Mouse (Mus musculus) left cerebral cortex, postnatal 4 days (tissue): ENCODE data around the gene Pld4. TPM values are rescaled to one million over a fixed set of nuclear protein-coding genes. Genes with fewer than 3 reads are reported as not detected.
A peak's percentile ranks its signal among the peaks of the same experiment; 100 is the strongest.

Experiments used
- DNase-seq: peaks from one replicate; pipeline ENCODE4 v3.0.0-alpha.2; 2022
- intact Hi-C: fragments of 180-260 bp; cut with DNase I; formaldehyde crosslinking; loops from one replicate; pipeline ENCODE4 v1.15.1; 2025
- total RNA-seq, 2 experiments: library from RNA; stranded (reverse); gene quantifications; 2 replicates each; pipeline ENCODE4 v1.2.3; 2021

Gene Pld4
- total RNA-seq, 2 experiments from 2014 or later: 6.2 to 6.6 TPM

DNA sequence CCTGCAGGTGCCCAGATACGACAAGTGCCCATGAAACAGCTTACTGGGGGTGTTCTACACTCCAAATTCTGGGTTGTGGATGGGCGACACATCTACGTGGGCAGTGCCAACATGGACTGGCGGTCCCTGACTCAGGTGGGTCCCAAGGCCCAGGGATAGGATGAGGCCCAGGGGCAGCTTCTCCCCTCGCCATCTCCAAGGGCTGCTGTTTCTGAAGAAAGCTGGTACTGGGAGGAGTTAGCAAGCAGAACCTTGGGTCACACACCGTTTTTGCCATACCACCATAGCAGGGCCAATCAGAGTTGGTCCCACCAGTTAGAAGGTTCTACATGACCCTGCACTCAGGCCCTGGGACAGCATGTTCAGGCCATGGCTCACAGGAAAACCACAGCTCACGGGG lies 4.5 kb downstream of the Pld4 start:
- intact Hi-C loops: no loop called here
- DNase-seq: no peak

DNA sequence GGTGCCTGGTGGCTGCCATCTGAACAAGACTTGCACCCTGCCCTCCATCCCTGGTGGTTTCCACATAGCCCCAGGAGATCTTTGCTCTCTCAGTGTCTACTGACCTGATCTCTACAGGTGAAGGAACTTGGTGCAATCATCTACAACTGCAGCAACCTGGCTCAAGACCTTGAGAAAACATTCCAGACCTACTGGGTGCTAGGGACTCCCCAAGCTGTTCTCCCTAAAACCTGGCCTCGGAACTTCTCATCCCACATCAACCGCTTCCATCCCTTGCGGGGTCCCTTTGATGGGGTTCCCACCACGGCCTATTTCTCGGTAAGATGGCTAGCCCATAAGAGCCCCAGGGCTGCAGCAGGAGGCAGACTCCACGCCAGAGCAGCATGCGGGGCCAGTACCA lies 6.1 kb downstream of the Pld4 start:
- DNase-seq: no peak
- intact Hi-C loops: no loop called here

DNA sequence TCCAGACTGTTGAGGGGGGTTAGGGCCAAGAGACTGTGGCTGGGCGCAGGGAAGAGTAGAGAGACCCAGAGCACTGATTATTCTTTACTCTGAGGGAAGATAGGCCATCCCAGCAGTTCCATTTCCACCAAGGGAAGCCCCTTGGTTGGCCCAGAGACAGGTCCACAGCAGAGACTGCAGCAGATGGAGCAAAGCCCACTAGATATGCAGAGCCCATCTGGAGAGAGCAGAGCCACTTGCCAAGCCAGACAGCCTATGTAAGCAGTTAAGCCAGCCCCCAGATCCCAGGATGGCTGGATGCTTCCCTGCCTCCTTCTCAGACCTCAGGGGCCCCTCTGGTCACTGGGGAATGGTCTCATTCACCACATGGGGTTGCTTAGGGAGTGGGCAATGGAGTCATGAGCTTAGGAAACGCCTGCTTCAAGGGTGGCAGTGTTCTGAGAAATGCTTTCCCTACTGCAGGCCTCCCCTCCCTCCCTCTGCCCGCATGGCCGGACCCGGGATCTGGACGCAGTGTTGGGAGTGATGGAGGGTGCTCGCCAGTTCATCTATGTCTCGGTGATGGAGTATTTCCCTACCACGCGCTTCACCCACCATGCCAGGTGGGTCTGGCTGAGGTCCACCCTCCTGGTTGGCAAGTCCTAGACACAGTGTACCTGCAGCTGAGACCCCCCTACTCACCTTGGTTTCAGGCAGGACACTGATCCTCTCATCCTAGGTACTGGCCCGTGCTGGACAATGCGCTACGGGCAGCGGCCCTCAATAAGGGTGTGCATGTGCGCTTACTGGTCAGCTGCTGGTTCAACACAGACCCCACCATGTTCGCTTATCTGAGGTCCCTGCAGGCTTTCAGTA lies 6.8 kb downstream of the Pld4 start:
- DNase-seq: peak; percentile 51
- intact Hi-C loops: no loop called here

DNA sequence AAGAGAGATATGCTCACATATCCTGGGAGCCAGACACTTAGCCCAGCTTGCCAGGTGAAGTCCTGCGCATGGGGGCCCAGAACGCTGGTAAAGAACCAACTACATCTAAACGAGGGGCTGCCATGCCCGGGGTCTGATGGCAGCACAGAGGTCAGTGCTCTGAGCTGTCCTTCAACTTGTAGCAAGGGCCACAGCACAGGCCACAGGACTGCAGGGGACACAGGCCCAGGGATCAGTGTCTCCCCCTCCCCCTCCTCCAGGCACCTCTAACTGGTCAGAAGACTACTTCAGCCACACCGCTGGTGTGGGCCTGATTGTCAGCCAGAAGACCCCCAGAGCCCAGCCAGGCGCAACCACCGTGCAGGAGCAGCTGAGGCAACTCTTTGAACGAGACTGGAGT lies 7.7 kb downstream of the Pld4 start:
- intact Hi-C loops: no loop called here
- peak; percentile 0 for DNase-seq

DNA sequence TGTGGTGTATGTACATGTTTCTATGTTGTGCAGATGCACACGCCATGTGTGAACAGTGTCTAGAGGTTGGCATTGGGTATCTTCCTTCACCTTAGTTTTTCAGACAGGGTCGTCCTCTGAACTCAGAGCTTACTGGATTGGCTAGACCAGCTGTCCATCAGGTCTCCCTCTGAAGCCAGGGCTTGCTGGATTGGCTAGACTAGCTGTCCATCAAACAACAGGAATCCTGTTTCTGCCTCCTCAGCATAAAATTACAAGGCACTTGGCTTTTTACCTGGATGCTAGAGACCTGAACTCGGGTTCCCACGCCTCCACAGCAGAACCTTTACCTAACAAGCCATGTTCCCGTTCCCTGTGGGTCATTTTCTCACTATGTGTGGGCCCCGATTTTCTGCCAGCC lies 8.6 kb downstream of the Pld4 start:
- intact Hi-C loops: no loop called here
- peak; percentile 5 for DNase-seq

DNA sequence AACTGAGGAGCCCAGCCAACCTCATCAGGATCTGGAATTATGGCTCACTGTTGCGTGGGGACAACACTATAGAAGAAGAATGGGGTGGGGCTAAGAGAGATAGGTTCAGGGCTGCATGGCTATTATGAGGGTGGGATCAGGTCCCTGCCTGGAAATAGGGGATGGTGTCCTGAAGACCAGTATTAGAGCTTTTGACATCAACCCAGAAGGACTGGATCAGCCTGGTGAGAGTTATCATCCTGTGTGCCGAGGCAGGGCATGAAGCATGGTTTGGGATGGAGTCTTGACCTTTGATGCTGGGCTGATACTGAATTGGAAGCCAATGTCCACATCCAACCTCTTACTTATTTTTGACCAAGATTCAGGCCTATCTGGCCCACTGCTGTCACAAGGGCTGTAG lies 9.3 kb downstream of the Pld4 start:
- DNase-seq: no peak
- intact Hi-C loops: no loop called here

DNA sequence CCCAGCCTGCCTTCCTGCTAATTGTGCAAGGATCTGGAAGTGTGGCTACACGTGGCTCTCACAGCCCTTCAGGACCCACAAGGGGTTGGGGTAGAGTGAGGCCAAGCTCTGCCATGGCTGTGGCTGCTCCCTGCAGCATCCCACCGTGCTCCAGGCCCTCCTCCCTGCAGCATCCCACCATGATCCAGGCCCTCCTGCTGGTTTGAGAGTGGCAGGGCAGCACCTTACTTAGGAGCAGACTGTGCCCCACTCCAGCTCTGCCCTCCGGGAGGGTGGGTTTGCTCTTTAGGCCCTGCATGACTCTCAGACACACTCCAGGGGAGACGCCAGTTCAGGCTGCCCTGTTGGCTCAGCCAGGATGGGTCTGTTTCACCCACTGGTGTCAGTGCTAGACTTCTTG lies 9.9 kb downstream of the Pld4 start:
- peak; percentile 0 for DNase-seq
- intact Hi-C loops: no loop called here

DNA sequence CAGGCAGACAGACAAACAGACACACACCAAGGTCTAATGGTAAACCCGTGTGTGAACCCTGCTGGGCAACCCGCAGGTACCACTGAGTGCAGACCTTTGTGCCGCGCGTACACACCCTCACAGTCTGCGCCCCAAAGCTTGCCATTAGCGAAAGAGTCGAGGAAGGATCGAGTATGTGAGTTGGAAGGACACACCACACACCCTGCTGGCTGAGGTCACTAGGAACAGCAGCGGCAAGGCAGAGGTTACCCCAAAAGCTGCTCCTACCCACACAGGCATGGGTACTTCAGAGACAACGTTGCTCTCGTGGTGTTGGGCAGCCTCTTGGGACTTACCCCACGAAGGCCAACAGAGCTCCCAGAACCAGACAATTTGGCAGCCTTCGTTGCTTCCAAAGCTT lies 11.9 kb downstream of the Pld4 start:
- intact Hi-C loops: no loop called here
- no peak for DNase-seq

DNA sequence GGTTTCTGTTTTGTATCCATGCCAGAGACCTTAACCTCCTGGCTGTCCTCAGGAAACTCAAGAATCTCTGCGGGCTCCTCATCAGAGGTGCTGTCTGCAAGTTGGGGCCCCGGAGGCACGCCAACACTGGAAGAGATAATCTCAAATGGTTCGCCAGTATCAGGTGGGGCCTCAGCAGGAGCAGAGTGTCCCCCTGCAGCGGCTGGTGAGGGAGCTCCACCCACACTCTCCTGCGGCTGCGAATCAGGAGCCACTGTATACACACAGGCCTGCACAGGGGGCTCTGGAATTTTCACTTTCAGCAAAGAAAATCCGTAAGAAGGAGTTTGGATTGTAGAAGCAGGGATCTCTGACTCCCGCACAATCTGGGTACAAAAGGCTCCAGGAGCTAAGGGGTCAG lies 12.9 kb downstream of the Pld4 start:
- DNase-seq: no peak
- intact Hi-C loops: no loop called here

DNA sequence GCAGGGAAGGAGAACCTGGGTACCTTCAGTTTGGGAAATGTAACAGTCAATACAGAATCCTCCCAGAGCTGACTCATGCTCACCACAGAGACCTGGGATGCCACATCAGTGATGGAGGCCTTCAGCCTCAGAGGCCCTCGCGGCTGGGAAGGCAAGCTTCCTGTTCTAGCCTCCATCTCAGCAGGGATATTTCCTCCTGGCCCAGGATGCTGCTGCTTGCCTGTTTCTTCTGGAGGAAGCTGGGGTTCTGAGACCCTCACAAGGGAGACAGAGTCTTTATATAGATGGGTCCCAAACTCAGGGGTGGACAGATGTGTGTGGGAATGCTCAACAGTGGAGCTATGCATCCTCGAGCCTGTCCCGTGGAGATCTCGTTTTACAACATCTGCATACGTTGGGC lies 13.6 kb downstream of the Pld4 start:
- intact Hi-C loops: no loop called here
- DNase-seq: no peak

DNA sequence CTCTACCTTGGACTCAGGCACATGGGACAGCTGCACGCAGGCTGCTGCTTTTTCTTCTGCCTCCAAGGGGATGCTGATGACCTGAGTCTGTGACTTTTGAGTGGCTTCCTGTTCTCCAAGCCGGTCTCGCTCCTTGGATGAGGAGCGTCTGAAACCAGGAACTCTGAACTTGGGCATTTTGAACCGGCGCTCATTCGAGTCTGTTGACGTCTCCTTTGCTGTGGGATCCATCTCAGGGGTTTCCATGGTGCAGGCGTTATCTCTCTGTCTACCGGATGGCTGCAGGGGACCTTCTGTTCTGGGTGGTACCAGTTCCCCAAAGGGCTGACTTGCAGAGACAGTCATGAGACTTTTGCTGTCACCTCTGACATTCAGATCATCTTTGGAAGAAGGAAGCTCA lies 14.0 kb downstream of the Pld4 start:
- DNase-seq: no peak
- intact Hi-C loops: no loop called here

DNA sequence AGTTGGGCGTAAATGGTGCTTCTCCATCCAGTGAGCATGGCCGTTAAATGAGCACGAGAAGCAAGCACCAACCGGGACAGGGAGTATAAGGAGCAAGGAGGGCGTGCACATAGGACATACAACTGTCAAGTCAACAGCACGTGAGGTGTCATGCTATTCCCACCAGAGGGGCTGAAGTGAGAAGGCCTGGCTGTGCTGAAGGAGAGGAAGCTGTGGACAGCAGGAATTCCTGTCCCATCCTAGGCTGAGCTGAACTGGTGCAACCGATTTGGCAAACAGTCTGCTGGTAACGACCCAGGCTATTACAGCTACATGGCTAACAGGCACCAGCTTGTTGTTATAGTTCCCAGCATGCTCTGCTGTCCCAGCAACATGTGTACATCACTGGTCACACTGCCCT lies 30.6 kb downstream of the Pld4 start:
- DNase-seq: no peak
- intact Hi-C loops: no loop called here

DNA sequence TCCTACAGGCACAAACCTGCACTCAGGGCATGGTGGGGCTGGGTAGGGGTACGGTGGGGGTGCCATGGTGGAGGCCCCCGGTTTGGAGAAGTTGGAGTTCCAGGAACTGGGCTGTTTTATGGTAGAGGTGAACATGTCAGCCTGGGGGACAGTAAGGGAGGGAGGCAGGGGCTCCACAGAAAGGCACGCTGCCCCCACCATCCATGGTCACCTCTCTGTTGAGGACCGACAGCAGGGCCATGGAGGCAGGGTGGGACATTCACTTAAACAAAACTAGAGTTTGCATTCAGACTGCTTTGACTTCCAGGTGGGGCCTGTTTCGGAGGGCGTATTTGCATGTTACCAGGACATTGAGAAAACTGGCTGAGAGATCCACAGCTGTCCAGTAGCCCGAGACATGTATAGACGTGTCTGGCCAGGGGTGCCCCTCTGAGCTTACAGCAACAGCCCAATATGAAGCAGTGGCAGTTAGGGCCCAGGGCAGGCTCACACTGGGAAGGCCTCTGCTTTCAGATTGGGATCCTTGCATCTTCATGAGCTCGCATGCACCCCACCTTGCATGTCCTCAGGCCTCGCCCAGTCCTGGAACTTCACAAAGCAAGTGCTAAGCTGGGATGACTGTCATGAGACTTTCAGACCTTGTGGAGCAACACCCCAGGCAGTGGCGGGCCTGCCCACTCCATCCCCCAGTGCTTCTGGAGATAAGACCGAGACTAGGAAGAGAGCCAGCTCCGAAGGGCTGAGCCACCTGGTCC lies 33.3 kb downstream of the Pld4 start:
- peak; percentile 61 for DNase-seq
- intact Hi-C loops: no loop called here

DNA sequence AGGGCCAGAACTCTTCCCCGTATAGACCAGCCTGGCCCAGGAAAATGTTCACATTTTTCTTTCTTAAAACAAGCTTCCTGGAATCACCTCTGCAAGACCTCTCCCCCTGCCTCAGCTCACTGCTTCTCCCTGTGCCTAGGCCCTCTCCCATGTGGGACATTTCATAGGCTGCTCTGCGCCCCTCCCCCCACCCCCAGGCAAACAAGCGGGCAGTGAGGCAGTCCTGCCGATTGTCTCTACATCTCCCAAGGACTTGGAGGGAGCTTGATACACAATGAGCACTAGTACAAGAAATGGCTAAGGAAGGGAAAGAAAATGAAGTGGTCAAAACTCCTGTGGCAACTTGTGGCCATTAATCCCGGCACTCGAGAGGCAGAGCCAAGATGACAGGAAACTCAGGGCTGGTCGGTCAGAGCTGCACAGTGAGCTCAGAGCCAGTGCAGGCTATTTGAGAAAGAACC lies 33.9 kb downstream of the Pld4 start:
- intact Hi-C loops: no loop called here
- no peak for DNase-seq

DNA sequence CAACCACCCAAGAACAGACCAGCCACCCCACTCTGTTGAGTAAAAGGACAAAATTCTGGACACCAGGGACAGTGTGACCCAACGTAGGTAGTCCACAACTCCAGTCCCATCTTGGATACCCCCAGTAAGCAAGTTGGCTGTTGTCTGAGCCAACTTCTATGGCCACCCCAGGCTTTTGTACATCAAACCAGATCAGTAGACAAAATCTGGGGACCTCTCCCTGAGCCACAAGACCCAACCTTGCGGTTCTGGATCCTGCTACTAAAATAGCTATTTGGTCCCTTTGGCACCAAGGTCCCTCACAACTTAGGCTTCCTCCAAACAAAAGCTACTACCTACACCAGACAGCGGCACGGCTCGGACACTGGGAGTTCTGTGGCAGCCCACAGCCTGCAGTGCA lies 34.5 kb downstream of the Pld4 start:
- intact Hi-C loops: no loop called here
- DNase-seq: no peak

DNA sequence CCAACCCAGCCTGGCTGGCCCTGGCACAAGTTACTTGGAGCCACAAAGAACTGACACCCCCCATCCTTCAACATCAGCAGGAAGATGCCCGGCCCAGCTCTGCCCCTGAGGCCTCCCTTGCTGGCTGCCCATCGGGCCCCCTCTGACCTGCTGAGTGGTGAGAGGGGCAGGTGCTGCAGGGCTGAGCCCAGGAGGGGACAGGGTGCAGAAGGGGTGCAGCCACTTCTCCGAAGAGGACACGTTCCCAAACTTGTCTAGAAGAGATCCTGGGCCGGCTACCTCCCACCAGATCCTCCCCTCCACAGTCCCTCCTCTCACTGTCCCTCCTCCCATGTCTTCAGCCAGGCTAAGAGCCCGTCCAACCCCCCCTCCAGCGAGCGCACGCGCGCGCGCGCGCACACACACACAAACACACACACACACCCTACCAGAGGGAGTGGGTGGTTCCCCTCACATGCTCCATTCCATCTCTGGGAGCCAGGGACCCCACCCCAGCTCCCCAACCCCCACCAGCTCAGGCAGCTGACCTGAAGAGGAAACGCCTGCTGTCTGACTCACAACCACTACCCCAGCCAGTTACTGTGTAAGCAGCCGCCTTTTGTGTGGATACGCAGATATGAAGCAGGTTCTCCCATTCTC lies 35.1 kb downstream of the Pld4 start:
- intact Hi-C loops: no loop called here
- no peak for DNase-seq

DNA sequence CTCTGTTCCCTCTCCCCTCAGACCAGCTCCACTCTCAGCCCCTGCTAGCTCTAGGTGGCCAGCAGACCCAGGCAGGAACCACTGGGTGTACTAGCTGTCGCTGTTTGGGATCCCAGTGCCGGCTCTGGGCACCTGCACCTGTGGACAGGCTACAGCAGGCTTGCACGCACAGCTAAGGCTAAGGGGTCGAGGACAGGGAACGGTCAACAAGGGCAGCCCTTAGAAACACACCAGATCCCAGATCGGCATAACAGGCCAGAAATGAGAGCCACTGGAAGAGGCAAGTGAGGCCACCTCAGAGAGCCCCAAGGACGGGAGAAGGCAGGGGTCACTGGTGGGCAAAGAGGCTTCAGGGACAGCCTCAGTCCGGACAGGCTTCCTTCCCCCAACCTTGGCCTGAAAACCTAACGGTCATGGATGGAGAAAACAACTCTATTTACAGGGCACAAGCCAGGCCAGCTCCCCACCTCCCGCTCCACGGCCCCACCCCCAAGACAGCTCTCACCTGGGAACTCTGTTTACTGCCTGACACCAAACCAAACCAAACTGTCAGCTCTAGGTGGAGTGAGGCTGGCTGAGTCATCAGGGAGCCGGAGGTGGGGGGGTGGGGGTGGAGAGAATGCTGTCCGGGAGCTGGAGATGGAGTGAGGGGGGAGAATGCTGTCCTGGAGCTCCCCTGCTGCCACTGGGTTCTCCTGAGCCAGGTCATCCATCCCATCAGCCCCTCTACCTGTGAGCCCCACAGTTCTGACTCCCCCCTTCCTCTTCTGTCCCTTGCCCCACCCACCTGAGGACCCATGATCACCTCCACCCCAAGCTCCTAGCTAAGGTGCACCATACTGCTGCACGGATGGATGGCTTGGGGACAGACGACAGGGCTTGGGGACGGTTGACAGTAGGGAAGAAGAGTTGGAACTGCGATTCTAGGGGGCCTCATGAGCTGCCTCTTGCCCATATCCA lies 36.4 kb downstream of the Pld4 start:
- no peak for DNase-seq
- intact Hi-C loops: no loop called here

DNA sequence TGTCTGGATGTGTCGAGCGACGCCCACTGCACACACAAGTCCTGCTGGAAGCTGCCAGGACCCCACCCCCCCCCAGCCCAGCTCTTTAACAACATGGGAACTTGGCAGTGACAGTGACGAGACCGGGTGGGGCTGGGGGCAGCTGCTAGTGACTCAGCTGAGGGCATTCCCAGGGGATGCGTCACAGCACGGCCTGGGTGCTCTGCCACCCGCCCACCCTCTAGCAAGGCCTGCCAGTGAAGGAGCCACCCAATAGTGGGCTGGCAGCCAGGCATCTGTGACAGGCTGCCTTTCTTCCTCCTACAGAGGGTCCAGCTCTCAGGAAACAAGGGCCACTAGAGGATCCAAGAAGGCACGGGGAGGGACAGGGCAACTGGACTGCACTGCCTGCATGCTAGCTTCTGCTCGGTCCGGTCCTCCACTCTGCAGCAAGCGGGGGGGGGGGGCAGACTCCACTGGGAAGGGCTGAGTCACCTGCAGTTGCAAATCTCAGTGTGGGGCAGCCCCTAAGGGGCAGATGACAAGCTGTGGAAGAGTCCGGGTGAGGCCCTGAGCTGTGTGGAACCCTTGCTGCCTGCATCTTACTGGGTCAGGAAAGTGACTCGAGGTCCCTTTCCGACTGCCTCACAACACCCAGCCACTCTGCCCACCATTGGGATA lies 37.3 kb downstream of the Pld4 start:
- peak; percentile 73 for DNase-seq
- intact Hi-C loops: no loop called here

DNA sequence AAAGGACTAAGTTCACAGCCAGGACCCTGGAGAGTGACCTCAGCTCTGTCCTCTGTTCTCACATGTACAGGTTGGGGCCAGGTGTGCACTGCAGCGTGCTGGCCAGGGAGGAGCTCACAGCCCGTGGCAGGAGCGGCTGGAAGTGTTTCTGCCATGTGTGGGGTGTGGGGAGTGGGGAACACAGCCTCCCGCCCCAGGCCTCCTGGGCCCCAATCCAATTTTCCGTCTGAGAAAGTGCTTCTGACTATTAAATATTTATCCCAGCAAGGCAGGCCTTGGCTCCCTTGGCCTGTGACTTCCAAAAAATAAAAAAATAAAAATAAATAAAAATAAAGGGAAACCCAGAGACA lies 37.9 kb downstream of the Pld4 start:
- DNase-seq: no peak
- intact Hi-C loops: no loop called here

DNA sequence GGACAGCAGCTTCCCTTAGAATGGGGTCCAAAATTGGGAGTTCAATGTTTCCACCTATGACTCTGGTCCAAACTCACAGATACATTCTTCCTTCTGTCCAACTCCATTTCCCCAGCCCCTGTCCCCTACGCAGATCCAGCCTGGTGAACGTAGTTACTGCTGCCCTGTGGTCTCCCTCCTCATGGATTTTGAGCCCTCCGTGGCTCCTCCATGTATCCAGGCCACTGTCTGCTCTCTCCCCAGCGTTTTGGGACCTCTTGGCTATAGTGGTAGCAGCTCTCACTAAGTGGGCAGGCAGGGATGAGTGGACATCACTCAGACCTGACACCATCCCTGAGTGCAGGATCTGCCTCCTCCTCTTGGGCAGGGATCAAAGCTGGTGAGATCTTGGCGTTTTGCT lies 38.3 kb downstream of the Pld4 start:
- no peak for DNase-seq
- intact Hi-C loops: no loop called here
